ENCODE assay signal across 8 mouse cellular contexts in the genomic region with DNA sequence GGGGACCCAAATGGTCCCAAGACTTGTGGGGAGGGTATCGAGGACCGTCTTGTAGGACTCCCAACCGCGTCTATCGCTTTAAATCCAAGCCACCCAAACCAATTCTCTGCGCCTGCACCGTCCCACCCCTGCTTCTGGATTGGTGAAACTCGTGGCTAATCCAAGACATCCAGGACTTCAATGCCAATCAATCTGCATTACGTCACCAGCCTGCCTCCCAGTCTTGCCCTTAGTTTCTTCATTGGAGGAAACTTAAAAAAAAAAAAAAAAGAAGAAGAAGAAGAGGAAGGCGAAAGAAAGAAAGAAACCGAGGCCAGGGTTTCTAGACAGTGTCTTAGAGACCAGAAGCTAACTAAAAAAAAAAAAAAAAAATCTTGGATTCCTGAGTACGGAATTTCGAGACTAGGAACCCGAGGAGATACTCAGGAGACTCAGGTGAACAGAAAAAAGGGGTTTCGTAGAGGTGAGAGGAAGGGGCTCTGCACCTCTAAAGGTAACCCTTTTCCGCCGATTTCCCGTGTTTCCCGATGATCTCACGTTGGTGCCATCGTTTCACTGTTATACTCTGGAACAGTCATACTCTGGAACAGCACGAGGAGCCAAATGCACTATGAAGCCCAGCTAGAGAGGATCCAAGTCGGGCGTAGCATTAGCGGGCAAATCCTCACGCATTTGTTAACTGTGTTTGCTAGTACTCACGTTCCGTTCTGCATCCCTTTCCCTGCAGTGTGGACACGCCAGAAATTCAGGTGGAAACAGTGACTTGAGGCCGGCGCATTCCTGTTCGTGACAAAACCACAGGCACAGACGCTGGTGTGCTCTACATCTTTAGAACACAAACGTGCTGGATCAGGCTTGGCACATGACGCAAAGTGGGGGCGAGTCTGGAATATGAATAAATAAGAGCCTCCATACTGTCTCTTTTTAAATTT. TPM values are rescaled to one million over a fixed set of nuclear protein-coding genes. Genes with fewer than 3 reads are reported as not detected.
A peak's percentile ranks its signal among the peaks of the same experiment; 100 is the strongest.
DNase-seq lines count a peak whose midpoint lies in the region; ATAC-seq and TF ChIP-seq lines count a peak whose summit lies in the region.

TSS of gene Tspan31 (minus strand) at position 75 of the 932 bp plus-strand sequence.

- CTCF ChIA-PET in Patski (lab: Charles Lee) = interaction anchor here (0.6 to 1.7 kb wide), 3 partner anchors 13 to 24 kb away, joined by 3 to 4 read pairs (median 3); no protein-coding TSS in a partner anchor

- H3K4me1 ChIP-seq in hindbrain, embryonic 10.5 days (replicated peaks) = peaks cover 40% of the 10 kb centered on the region
- H3K4me1 ChIP-seq in lung, embryonic 15.5 days = peaks cover 22% of the 10 kb centered on the region
- H3K4me1 ChIP-seq in thymus, adult 2 months (replicated peaks; ENCODE audit: control insufficient read depth, insufficient read depth, low read length) = peaks cover 17% of the 10 kb centered on the region

- peak; percentile 86 for ATAC-seq in Patski
- ATAC-seq in frontal cortex, adult (ENCODE audit: low TSS enrichment) = peak; percentile 82
- ATAC-seq in lung, embryonic 15.5 days (ENCODE audit: borderline replicate concordance, extremely low read depth, low FRiP score, low TSS enrichment) = peak; percentile 91

- peak within 1 kb of the TSS; percentile 83 for H3K4me2 ChIP-seq in lung, embryonic 15.5 days

- H3K27ac ChIP-seq in hindbrain, embryonic 10.5 days = peak within 1 kb of the TSS; percentile 93
- peak within 1 kb of the TSS; percentile 90 for H3K27ac ChIP-seq in lung, embryonic 15.5 days
- peak within 1 kb of the TSS; percentile 2; the same call in 1 of the 2 replicates for H3K27ac ChIP-seq in thymus, adult 2 months (ENCODE audit: control insufficient read depth, insufficient read depth, low read length)

- no peaks in the 10 kb centered on the region for H3K27me3 ChIP-seq in Patski
- peaks cover 6% of the 10 kb centered on the region for H3K27me3 ChIP-seq in hindbrain, embryonic 10.5 days (ENCODE audit: insufficient read depth, poor library complexity, severe bottlenecking)
- H3K27me3 ChIP-seq in lung, embryonic 15.5 days = peaks cover 3% of the 10 kb centered on the region; the same call in 1 of the 2 replicates
- no peaks in the 10 kb centered on the region for H3K27me3 ChIP-seq in thymus, adult 2 months (ENCODE audit: control insufficient read depth, insufficient read depth, low read length)

- H3K4me3 ChIP-seq in hindbrain, embryonic 10.5 days = peak within 1 kb of the TSS; percentile 74
- H3K4me3 ChIP-seq in lung, embryonic 15.5 days = peak within 1 kb of the TSS; percentile 57
- peak within 1 kb of the TSS; percentile 44 for H3K4me3 ChIP-seq in thymus, adult 2 months (ENCODE audit: control insufficient read depth, insufficient read depth, low read length)

- no peak for TF ChIP-seq POLR2A in thymus, adult 2 months (IDR thresholded peaks at IDR 0.05; ENCODE audit: control insufficient read depth, extremely low read depth, insufficient read depth, low read length, poor library complexity)

- no peaks in the 10 kb centered on the region for H3K9me3 ChIP-seq in hindbrain, embryonic 10.5 days
- no peaks in the 10 kb centered on the region for H3K9me3 ChIP-seq in lung, embryonic 15.5 days

- in situ Hi-C loops in Patski (cut with MboI; ENCODE audit: low pct_unique_long_range_greater_than_20kb) = loop anchor here (25.0 kb wide), 1 partner anchor 592 kb away; the partner anchor contains the start of genes Nab2 and Nemp1

- peak within 1 kb of the TSS; percentile 67 for H3K9ac ChIP-seq in lung, embryonic 15.5 days

- 4% methylated on average over 36 of the region's 36 CpGs for WGBS in hindbrain, embryonic 10.5 days
- WGBS in lung, embryonic 15.5 days = under 1% methylated on average over 36 of the region's 36 CpGs
- 2% methylated on average over 36 of the region's 36 CpGs for WGBS in thymus, adult 2 months

- POLR2A ChIA-PET in Patski (lab: Charles Lee) = interaction anchor here (0.6 to 1.5 kb wide), 3 partner anchors 8 to 1478 kb away, joined by 3 to 4 read pairs (median 4); partner anchors contain the start of genes Eef1akmt3 and Mettl1

- peaks cover 34% of the 10 kb centered on the region for H3K36me3 ChIP-seq in hindbrain, embryonic 10.5 days
- H3K36me3 ChIP-seq in lung, embryonic 15.5 days = peaks cover 32% of the 10 kb centered on the region
- H3K36me3 ChIP-seq in thymus, adult 2 months (ENCODE audit: control insufficient read depth, insufficient read depth, low read length) = peaks cover 10% of the 10 kb centered on the region

- DNase-seq in Patski (ENCODE audit: low read depth, low spot score) = peak; percentile 75
- DNase-seq in cerebellum, adult 9-11 months = peak; percentile 95
- DNase-seq in hindbrain, embryonic 10.5 days (ENCODE audit: low spot score) = peak; percentile 90
- DNase-seq in layer of hippocampus, adult 9-10 months (ENCODE audit: low spot score) = peak; percentile 93
- peak; percentile 92 for DNase-seq in ovary, adult 18-20 months (ENCODE audit: low spot score)
- DNase-seq in thymus, adult 2 months = peak; percentile 38

- TF ChIP-seq CTCF in Patski (IDR thresholded peaks at IDR 0.05) = no peak
- no peak for TF ChIP-seq CTCF in thymus, adult 2 months (IDR thresholded peaks at IDR 0.05; ENCODE audit: borderline replicate concordance, control insufficient read depth, extremely low read depth, insufficient read depth, low read length, poor library complexity)

RNA-seq across cellular contexts. Expression of gene Tspan31, which starts in this region (rescaled TPM):
- polyA plus RNA-seq in Patski (2021) = 116 TPM
- polyA plus RNA-seq in hindbrain, embryonic 10.5 days (2016; fragmentation: Nextera tagmentation; extraction: Ambion mirVana) = 177 and 187 TPM in 2 replicates
- 161 and 175 TPM in 2 replicates for polyA plus RNA-seq in lung, embryonic 15.5 days (2015; fragmentation: Nextera tagmentation; extraction: Ambion mirVana)
- 39.5 and 45.2 TPM in 2 replicates for polyA plus RNA-seq in thymus, adult 2 months (2012; rRNA removed)

Comparison
In these comparisons a context has a peak if more than half of its experiments do, and no peak if none do; other contexts are left out.
1. Peak in every context shown above with its lines: DNase-seq, ATAC-seq, H3K4me3 ChIP-seq and H3K27ac ChIP-seq.
2. DNase-seq: peak in every context shown above with its lines; median percentile 95 in cerebellum, adult 9-11 months; 93 in layer of hippocampus, adult 9-10 months; 92 in ovary, adult 18-20 months; 90 in hindbrain, embryonic 10.5 days; 75 in Patski; 38 in thymus, adult 2 months.
3. H3K27ac ChIP-seq: peak in every context shown above with its lines; median percentile 93 in hindbrain, embryonic 10.5 days; 90 in lung, embryonic 15.5 days; 2 in thymus, adult 2 months.